Comparison of ENCODE assay signal across 22 mouse cellular contexts in the genomic region with DNA sequence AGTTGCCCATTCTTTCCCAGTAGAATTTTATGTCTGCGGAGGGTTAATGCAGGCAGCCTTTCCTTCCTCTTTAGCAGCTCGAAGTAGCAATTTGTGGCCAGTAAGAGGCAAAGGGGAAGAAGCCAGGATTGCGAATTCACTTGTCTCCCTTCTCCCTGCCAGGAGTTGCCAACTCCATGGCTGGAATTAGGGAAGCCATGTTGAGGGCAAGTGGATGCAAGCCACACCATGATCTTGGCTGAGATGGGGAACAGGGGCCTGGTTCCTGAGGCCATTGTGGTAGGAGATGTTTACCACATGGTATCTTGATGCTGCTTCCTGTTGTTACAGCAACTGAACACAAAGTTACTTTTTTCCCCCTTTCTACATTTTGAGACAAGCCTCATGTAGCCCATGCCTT. TPM values are rescaled to one million over a fixed set of nuclear protein-coding genes. Genes with fewer than 3 reads are reported as not detected.
DNase-seq lines count a peak whose midpoint lies in the region; ATAC-seq and TF ChIP-seq lines count a peak whose summit lies in the region.
"Had no signal": no experiment of that assay in that cellular context is flagged by ENCODE, and none has a peak within 500 bp of the region (broad histone marks: within the 10 kb centered on the region; RNA-seq: fewer than 3 reads in every experiment).

No protein-coding gene starts in this region.

- H3K9me3 ChIP-seq in heart, postnatal 0 days (replicated peaks; ENCODE audit: control insufficient read depth, low read length) = no peaks in the 10 kb centered on the region
- H3K9me3 ChIP-seq: embryonic facial prominence, embryonic 12.5 days; forebrain, embryonic 12.5 days; heart, embryonic 13.5 days; midbrain, embryonic 13.5 days had no signal

- intact Hi-C loops in heart, postnatal 25 days (cut with DNase I) = loop anchor here (5.0 kb wide), 1 partner anchor 43 kb away; a partner anchor contains a TSS
- intact Hi-C loops in left cerebral cortex, postnatal 25 days (cut with DNase I) = loop anchor here (5.0 kb wide), 1 partner anchor 83 kb away; no protein-coding TSS in a partner anchor

- H3K4me1 ChIP-seq in heart, postnatal 0 days (ENCODE audit: control insufficient read depth, insufficient read depth) = peaks cover 7% of the 10 kb centered on the region; the same call in 1 of the 2 replicates
- peaks cover 12% of the 10 kb centered on the region for H3K4me1 ChIP-seq in testis, adult 2 months (ENCODE audit: control insufficient read depth, insufficient read depth, low read length)
- peaks cover 45% of the 10 kb centered on the region for H3K4me1 ChIP-seq in brown adipose tissue, adult 24 weeks (ENCODE audit: control insufficient read depth, insufficient read depth, insufficient read length, low read length)

- H3K27me3 ChIP-seq in heart, postnatal 0 days (ENCODE audit: control insufficient read depth, insufficient read depth, low read length) = no peaks in the 10 kb centered on the region
- no peaks in the 10 kb centered on the region for H3K27me3 ChIP-seq in testis, adult 2 months (ENCODE audit: control insufficient read depth, insufficient read depth, low read length)
- H3K27me3 ChIP-seq: embryonic facial prominence, embryonic 12.5 days; forebrain, embryonic 12.5 days; heart, embryonic 13.5 days; midbrain, embryonic 13.5 days had no signal

- no peak for ATAC-seq in heart, postnatal 0 days (ENCODE audit: insufficient read depth, low read depth)
- ATAC-seq in inflammation-experienced regulatory T-cells, adult 6 months = no peak
- ATAC-seq: midbrain, embryonic 13.5 days had no signal

- no peak for TF ChIP-seq POLR2A in testis, adult 2 months (IDR thresholded peaks at IDR 0.05; ENCODE audit: control insufficient read depth, low read depth, low read length)

- peaks cover 6% of the 10 kb centered on the region; the same call in 1 of the 2 replicates for H3K36me3 ChIP-seq in heart, postnatal 0 days (replicated peaks; ENCODE audit: control insufficient read depth, insufficient read depth, low read length)
- H3K36me3 ChIP-seq in testis, adult 2 months (ENCODE audit: control insufficient read depth, insufficient read depth, low read length) = no peaks in the 10 kb centered on the region

- no peak for TF ChIP-seq EP300 in heart, postnatal 0 days (IDR thresholded peaks at IDR 0.05; ENCODE audit: low read depth)

- no peak for DNase-seq in heart, postnatal 0 days (ENCODE audit: low spot score)
- no peak for DNase-seq in heart, postnatal 25 days (ENCODE audit: low spot score)
- DNase-seq in testis, postnatal 14 days (ENCODE audit: low spot score) = no peak
- no peak for DNase-seq in left cerebral cortex, postnatal 25 days (ENCODE audit: low spot score in 2 of 2)
- DNase-seq: adrenal gland, postnatal 25 days; cerebellum, adult 11 months; cerebellum, adult 9-11 months; liver; right cerebral cortex, postnatal 14 days; thymus, adult 18-20 months; thymus, postnatal 4 days had no signal

- TF ChIP-seq CTCF in heart, postnatal 0 days (IDR thresholded peaks at IDR 0.05; ENCODE audit: low read depth) = no peak
- TF ChIP-seq CTCF in testis, adult 2 months (IDR thresholded peaks at IDR 0.05; ENCODE audit: control insufficient read depth, insufficient read depth, insufficient replicate concordance, low read depth, low read length) = no peak

- no peak overlapping the region for H3K9ac ChIP-seq in heart, postnatal 0 days (replicated peaks; ENCODE audit: low read depth, low read length)
- H3K9ac ChIP-seq: embryonic facial prominence, embryonic 12.5 days; forebrain, embryonic 12.5 days; heart, embryonic 13.5 days; hindbrain, embryonic 14.5 days; midbrain, embryonic 13.5 days had no signal

- 69% methylated on average over 3 of the region's 3 CpGs for WGBS in heart, postnatal 0 days

- 0 out of 2 replicates have a peak overlapping the region, but pooled peaks have one; percentile 80 for H3K27ac ChIP-seq in heart, postnatal 0 days (ENCODE audit: low read depth)
- H3K27ac ChIP-seq in testis, adult 2 months (ENCODE audit: control insufficient read depth, insufficient read depth, low read depth, low read length) = peak overlapping the region; percentile 37; the same call in 1 of the 2 replicates
- peak overlapping the region; percentile 82 for H3K27ac ChIP-seq in brown adipose tissue, adult 24 weeks (replicated peaks; ENCODE audit: low read depth, low read length)
- H3K27ac ChIP-seq: embryonic facial prominence, embryonic 12.5 days; forebrain, embryonic 12.5 days; heart, embryonic 13.5 days; hindbrain, embryonic 14.5 days; midbrain, embryonic 13.5 days had no signal

- H3K4me3 ChIP-seq in heart, postnatal 0 days (ENCODE audit: low read depth, low read length) = no peak overlapping the region
- no peak overlapping the region for H3K4me3 ChIP-seq in testis, adult 2 months (ENCODE audit: control insufficient read depth, low read depth, low read length)
- no peak overlapping the region for H3K4me3 ChIP-seq in brown adipose tissue, adult 24 weeks (ENCODE audit: insufficient read depth, low read depth, low read length)
- H3K4me3 ChIP-seq: embryonic facial prominence, embryonic 12.5 days; erythroblast, embryonic 14.5 days; forebrain, embryonic 12.5 days; heart, embryonic 13.5 days; midbrain, embryonic 13.5 days had no signal

- H3K4me2 ChIP-seq in heart, postnatal 0 days (ENCODE audit: low read depth, low read length) = no peak overlapping the region
- H3K4me2 ChIP-seq: embryonic facial prominence, embryonic 12.5 days; forebrain, embryonic 12.5 days; heart, embryonic 13.5 days; hindbrain, embryonic 14.5 days; midbrain, embryonic 13.5 days had no signal

RNA-seq across cellular contexts. Expression of a gene that starts 43.4 kb away (rescaled TPM):
- total RNA-seq in heart, postnatal 0 days (2014; rRNA removed; ENCODE audit: low replicate concordance) = 3.0 and 3.2 TPM in 2 replicates
- 1.6 and 2.0 TPM in 2 replicates for polyA plus RNA-seq in heart, postnatal 0 days (2015; fragmentation: Nextera tagmentation; extraction: Ambion mirVana)
- total RNA-seq in heart, postnatal 25 days (2021) = 1 to 10 TPM; 4.8 to 6.5 TPM
- polyA plus RNA-seq in testis, adult 2 months (2012; rRNA removed) = 2.3 and 3.0 TPM in 2 replicates
- 2.9 TPM in 2 replicates for polyA plus RNA-seq in brown adipose tissue, adult 24 weeks (2012; ENCODE audit: insufficient read depth, insufficient read length, missing spikeins)
- 1 to 10 TPM; 3.5 to 5.2 TPM for total RNA-seq in left cerebral cortex, postnatal 25 days (2021)
- not detected for polyA plus RNA-seq in inflammation-experienced regulatory T-cells, adult 6 months (2017; shearing (Covaris generic))
- total RNA-seq: monocyte, adult 5-6 weeks; neutrophil, adult 5-6 weeks had no signal
- polyA plus RNA-seq: erythroblast, embryonic 14.5 days had no signal

RNA-seq across cellular contexts. Expression of a gene that starts 55.1 kb away (rescaled TPM):
- total RNA-seq in heart, postnatal 0 days (2014; rRNA removed; ENCODE audit: low replicate concordance) = 86.9 and 112 TPM in 2 replicates
- polyA plus RNA-seq in heart, postnatal 0 days (2015; fragmentation: Nextera tagmentation; extraction: Ambion mirVana) = 22.4 and 25.4 TPM in 2 replicates
- total RNA-seq in heart, postnatal 25 days (2021) = 10 to 100 TPM in 1 of 2 experiments, 1 to 10 TPM in 1; 8.7 to 10.3 TPM
- polyA plus RNA-seq in testis, adult 2 months (2012; rRNA removed) = 139 and 142 TPM in 2 replicates
- 6.4 and 12.2 TPM in 2 replicates for polyA plus RNA-seq in brown adipose tissue, adult 24 weeks (2012; ENCODE audit: insufficient read depth, insufficient read length, missing spikeins)
- total RNA-seq in left cerebral cortex, postnatal 25 days (2021) = 10 to 100 TPM; 17.3 to 24.4 TPM
- 10 to 100 TPM; 11.7 to 14.1 (median 13.4) TPM for polyA plus RNA-seq in inflammation-experienced regulatory T-cells, adult 6 months (2017; shearing (Covaris generic))
